Mouse (Mus musculus): ENCODE measurements around the gene Samd3.

DNA sequence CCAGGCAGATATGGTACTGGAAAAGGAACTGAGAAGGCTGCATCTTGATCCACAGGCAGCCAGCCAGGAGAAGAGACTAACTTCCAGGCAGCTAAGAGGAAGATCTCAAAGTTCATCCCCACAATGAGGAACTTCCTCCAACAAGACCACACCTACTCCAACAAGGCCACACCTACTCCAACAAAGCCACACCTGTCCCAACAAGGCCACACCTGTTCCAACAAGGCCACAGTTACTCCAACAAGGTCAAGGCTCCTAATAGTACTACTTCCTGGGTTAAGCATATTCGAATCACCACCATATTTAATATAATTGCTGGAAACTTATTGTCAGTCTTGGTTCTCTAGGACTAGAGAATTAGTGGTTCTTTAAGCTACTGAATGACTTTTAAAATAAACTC lies 34.6 kb upstream of the Samd3 start:
- no peak for TF ChIP-seq CTCF (IDR thresholded peaks at IDR 0.05)
- no peak for TF ChIP-seq POLR2A (IDR thresholded peaks at IDR 0.05; ENCODE audit: insufficient read depth, low read depth, low read length)

All from heart, adult 2 months (tissue).